Mouse (Mus musculus) thymus, postnatal 4 days (tissue): Measurements from ENCODE around the gene Atp8a2.
"Not testable (repeated sequence)": the region's sequence is repeated elsewhere in the genome, so short reads cannot be mapped to it uniquely, and the experiment has no call there.

ENCODE experiments used
- DNase-seq: peaks from one replicate; pipeline ENCODE4 v3.0.0; 2021

The Atp8a2 gene

DNA sequence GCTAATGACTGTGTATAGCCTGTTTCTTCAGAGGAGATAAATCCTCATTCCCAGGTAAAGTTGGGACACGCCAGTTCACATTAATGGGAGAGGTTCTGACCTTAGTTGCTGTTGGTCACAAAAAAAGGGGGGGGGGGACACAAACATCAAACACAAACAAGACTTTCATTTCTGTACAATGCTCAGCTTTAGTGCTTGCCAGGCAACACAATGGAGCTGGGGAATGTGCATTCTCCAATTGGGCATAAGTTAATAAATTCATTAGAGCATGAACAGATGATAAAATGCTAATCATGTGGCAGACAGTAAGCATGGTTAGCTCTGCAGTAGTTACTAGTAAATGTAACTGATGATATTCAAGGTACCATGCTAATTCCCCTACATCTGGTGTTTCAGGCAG, 195.2 kb downstream of the Atp8a2 start:
- no peak for DNase-seq

DNA sequence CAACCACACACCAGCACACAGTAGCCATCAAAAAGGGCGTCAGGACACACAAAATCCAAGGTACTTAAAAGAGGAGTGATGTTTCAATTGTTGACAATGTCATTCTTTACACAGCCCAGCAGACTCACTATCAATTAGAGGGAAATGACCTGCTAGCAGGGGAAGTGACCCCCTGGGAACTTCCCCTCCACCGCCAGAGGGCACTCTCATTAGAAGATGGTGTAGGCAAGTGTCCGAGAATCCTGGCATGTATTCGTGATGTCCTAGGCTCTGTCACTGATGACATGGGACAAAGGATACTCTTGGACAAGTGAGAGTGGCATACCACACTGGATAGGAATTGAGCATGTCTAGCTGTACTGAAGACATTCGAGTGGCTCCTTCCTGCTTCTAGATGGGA, 208.1 kb downstream of the Atp8a2 start:
- DNase-seq = peak; percentile 32

DNA sequence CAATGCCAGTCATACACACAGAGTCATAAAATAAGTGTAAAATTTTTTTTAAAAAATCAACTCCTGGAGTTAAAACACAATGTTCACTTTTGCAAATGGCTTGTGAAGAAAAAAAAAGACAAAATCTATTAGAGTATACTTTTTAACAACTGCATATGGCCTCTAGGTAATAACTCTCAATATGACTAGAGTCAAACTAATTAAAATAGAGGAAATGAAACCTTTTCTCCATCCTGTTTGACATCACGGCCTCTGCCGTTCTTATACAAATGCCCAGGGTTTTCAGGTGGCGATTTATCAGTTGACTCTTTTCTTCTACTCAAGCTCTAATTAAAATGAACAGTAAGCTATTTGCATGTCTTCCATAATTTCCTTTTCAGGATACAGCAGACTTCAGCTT, 209.0 kb downstream of the Atp8a2 start:
- DNase-seq = no peak

DNA sequence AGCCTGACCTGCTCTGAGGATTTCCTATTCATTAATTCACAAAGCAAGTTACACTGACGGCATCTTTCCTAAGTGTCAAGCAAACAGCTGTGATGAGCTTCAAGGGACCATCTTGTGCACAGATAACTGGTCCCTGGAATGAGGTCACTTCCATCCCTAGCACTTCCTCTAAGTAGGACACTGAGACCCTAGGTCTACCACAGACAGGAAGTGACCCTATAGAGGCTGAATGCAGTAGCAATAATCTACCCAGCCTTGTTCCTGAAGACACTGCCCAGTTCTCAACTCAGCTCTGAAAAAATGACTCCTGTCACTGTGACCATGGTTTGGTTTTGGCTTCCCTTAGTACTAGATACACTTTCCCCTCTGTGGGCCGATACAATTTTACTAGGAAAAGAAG, 219.0 kb downstream of the Atp8a2 start:
- DNase-seq = no peak

DNA sequence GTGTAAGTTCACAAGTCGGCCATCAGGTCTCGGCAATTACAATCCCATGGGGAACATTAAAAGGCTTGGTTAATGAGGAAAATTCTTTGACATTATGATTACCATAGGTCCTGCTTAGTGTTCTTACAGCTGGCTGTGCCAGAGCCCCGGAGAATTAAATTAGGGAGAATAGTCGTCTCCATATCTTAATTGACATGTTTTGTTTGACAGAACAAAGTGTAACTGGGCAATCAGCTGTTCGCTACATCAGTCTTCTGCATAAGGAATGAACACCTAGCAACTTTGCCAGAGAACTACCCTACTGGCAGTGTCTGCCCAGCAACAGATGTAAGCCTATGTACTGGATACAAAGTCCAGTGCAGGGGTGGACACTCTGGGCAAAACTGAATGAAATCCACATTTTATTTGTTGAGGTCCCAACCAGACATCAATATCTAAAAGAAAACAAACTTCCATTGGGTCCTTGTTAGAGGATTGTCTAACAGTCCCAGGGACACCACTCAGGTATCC, 225.7 kb downstream of the Atp8a2 start:
- no peak for DNase-seq

DNA sequence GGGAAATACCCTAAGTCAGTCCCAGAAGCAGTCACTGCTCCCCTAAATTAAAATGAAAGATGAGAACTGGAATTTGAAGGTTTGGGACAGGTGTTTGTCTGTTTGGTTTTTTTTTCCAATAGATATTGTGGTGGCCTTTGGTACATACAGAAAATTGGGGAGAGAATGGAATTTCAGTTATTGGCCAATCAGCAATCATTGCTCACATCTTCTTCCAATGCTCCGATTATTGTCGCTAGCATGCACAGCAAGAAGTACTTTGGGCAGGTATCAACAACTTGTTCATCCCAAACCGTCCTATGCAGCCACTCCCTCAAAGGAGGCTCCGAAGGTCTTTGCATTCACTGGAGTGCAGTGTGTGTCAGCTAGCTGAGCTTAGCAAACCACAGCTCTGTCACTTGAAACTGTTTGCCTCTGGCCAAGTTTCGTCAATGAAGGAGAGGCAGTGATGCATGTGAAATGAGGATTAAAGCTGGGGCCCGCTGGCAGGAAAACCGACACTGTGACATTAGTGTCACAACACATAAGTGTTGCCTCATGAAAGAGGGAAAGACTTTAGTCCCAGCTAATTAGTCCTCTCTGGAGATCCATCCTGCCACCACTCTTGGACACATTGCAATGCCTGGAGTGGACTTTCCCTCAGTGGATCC, 227.4 kb downstream of the Atp8a2 start:
- DNase-seq = no peak

DNA sequence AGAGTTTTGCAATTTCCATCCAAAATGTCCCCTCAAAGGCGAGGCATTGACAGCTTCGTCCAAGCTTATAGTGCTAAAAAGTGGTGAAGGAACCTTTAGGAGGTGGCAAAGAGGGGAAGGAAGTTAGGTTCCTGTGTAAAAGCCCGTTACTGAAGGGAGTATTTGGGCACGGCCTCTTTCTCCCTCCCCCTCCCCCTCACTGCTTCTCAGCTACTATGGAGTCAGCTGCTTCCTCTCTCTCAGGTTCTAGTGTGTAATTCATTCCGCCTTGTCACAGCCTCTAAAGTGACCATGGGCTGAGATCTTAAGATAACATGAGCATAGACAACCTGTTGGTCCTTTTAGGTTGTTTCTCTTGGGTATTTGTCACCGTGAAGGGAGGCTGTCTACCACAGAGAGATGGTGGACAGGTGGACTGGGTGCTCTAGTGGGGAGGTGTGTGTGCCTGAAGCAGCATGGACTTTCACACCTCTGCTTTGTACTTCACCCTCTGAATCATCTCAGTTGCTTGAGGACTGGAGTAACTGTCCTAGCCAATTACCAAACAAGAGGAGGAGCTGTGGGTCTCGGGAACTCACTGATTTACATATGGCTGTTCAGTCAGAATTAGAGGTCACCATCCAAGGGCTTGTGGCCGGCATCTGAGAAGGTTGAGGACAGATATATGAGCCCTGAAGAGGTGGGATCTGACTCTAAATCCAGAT, 229.0 kb downstream of the Atp8a2 start:
- peak; percentile 14 for DNase-seq

DNA sequence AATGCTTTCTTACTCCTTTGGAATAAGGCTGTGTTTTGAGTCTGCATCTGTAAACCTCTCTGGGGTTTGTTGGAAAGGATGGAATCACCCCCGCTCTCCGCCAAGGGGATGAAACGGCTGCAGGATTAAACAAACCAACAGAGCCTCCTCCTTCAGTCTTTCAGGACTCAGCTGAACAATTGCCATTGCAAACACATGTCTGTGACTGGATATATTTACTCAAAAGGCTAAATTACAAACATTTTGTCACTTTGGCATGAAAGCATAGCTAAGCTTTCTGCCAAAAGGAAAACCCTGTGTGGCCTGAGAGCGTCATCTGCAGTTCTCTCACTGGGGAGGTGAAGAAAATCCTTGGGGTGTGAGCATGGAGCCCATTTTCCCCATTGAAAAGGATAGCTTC, 230.0 kb downstream of the Atp8a2 start:
- no peak for DNase-seq

DNA sequence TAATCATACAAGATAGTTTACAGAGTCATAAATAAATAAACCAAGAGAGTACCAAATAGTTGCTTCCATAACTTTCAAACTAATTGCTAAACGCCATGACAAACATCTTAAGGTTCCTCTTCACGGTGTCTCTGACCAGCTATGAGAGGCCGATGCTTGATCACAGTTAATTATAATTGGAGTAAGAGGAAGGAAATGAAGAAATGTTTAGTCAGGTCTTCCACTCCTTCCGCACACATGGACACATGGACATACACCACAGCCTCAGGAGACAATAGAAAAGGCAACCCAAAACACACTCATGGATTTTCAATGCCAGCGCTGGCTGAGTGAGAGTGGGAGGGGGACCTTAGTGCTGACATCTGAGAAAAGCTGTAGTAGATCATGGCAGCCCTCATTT, 232.4 kb downstream of the Atp8a2 start:
- DNase-seq = no peak

DNA sequence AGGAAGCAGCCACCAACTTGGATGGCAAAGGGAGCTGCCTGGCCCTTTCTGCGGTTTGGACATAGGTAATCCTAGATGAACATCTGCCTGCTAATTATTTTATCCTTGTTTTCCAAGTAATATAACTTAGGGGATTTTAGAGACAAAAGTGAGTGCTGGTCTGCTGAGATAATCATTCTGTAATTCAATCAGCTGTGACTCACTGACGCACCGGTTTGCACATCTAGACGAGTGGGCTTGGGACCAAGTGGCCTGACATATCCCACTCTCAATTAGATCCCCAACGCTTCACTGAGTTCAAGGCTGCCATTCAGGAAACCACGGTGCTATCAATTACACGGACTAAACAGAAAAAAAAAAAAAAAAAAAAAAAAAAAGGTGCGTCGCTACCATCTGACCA, 236.0 kb downstream of the Atp8a2 start:
- no peak for DNase-seq

DNA sequence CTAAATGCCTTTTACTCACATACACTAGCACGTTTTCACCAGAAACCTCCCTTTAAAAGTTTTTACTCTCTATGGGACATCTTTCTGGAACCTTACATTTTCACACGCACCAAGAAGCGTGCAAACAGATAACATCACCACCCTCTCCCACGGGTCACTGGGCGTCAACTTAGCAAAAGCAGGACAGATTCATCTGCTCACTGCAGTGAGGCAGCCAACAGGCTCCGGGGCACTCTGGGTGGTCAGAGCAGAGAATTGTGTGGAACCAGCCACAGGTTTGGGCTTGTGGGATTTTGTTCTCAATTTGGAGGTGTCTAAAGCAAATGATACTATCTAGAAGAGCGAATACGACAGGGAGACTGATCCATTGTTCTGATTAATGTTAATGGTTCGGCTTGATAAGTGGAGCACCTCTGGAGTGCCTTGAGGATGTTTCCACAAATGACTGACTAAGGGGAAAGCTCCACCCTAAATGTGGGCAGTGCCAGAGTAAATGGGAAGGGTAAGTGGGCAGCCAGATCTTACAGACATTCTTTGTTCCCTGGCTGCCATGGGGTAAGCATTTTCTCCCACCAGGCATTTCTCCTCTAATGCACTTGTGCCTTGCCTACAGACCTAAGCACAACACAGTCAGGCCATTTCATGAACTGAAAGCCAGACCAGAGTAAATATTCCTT, 236.6 kb downstream of the Atp8a2 start:
- no peak for DNase-seq

DNA sequence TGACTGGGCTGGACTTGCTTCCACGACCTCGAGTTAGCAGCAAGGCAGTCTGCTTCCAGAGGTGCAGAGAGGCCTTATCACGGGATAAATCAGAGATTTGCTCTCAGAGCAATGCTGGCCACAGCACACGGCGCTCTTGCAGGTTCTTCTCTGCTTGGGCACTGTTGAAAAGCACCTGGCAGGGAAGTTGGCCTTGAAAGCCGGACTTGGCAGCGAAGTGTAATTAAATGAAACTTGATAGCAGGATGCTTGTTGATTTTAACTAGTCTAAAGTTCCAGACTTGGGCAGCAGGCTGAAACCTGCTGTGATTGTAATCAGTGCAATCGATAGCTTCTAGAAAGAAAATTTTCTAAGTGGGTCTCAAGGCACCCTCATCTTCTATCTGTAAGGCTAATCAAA, 237.3 kb downstream of the Atp8a2 start:
- DNase-seq = no peak

DNA sequence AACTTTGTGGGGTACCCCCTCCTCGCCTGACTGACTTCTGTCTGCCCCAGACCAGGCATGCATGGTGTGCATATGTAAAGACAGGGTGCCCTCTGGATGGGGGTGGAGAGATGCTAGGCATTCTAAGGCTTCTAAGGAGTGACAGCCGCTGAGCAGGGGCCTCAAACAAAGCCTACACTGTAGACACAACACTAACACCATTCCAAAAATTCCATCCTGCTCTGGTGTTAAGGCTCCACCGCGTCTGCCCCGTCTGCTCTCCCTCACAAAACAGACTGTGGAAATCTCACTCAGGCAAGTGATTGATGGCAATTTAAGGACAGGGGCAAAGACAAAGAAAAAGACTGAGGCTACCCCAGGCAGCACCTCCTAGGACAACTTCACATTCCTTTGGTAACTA, 247.0 kb downstream of the Atp8a2 start:
- no peak for DNase-seq

DNA sequence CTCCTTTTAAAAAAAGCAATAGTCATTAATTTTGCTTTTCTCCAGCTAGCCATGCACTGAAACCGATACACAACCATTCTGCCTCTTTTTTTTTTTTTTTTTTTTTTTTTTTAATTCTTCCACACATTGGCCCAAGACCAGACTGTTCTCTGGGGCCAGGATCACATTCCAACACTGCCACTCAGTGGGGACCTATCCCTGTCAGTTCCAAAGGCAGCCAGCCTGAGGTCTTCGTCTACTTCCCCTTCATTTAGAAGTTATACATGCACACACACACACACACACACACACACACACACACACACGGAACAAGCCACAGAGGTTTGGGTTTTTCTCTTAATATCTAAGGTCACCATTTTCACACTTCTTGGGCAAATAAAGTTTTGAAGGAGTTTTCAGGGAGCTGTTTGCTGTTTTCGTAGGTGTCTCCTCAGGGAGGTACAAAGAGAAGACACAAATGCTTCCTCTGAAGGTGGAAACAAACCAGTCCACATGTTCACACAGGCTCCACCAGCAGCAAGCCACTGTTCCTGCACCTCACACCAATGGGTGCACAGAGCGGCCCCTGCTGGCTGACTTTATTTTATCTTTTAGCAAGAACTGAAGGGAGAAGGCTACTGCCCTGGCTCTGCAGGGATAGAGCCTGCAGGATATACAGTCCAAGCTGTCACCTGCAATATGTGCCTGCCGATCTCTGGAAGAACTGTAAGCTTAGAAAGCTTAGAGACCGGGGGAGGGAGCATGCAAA, 253.9 kb downstream of the Atp8a2 start:
- peak; percentile 90 for DNase-seq

DNA sequence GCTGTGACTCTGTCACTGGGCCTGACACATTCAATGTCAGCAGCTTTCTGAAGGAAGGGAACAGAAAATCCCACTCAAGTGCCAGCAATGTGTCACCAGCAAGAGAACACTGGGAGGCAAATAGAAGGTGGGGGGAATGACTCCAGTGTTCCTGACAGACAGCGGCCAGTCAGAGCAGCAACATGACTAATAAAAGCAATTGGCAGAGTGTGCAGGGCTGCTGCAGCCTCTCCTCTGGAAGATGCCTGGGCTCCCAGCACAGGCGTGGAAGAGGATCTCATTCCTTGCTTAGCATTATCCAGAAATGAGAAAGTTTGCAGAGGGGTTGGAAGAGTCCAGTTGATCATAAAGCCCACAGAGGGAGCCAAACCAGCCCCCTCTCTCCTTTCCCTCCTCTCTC, 254.8 kb downstream of the Atp8a2 start:
- DNase-seq = no peak

DNA sequence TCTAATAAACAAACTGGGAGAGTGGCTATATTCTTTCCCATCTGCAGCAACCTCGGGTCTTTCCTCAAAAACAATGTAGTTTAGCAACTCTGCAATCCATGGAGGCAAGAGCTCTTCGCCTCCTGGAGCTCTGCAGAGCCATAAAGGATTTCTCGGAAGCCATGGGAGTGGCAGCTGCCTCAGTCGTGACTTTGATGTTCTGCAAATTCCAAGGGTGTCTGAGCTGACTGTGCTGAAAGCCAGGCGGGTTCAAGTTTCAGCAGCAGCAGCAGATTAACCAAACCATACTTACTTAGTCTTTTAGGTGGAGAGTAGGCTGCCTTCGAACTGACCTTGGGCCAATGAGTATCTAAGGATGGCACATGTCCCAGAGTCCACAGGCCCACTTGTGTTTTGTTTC, 264.6 kb downstream of the Atp8a2 start:
- no peak for DNase-seq

DNA sequence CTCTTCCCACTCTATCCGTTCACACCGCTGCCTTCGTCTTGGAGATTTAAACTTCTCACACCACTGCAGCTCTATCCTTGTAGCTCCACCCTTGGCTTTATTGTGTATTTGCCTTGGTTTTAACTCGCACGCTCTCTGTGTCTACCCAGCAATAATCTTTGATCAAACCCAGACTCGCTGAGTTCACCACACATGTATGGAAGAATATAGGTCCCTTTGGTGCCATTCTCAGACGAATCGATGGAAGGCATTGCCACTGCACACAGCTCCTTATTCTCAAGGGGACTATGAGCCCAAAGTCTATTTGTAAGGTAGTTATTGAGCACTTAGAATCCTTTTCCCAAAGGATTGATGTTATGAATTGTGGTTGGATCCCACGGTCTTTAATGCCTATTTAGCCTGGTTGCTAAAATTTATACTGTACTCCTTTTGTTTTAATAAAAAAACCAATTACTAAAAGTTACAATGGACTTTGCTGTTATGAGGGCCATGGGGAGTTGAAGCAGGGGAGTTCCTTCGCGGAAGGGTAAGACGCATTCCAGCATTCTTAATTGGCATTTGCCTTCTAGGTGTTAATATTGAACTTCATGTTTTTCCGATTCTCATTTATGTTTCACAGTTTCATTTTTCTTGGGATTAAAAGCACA, 265.4 kb downstream of the Atp8a2 start:
- no peak for DNase-seq

DNA sequence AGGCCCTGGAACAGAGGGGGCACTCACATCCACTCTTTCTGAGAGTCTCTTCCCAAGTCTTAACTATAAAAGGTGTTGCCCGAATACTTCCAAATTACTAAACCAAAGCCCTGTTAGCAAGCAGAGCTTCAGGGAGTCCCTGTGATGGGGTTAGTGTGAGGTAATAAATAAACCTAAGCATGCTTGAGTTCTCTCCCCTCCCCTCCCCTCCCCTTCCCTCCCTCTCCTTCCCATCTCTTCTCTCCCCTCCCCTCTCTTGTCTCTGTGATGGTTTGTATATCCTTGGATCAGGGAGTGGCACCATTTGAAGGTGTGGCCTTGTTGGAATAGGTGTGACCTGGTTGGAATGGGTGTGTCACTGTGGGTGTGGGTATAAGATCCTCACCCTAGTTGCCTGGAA, 267.8 kb downstream of the Atp8a2 start:
- DNase-seq = not testable (repeated sequence)

DNA sequence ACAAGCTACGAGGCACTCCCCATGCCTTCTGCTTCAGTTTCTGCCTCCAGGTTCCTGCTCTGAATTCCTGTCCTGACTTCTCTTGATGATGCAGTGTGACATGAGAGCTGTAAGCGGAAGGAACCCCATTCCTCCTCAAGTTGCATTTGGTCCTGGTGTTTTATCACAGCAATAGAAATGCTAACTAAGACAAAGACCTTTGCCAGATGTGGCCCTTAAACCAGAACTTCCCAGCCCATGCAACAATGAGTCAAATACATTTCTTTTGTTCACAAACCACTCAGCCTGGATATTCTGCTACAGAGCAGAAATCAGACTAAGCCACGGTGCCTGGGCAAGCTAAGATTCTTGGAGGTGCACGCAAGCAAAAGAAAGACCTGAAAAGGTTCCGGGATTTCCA, 268.2 kb downstream of the Atp8a2 start:
- no peak for DNase-seq

DNA sequence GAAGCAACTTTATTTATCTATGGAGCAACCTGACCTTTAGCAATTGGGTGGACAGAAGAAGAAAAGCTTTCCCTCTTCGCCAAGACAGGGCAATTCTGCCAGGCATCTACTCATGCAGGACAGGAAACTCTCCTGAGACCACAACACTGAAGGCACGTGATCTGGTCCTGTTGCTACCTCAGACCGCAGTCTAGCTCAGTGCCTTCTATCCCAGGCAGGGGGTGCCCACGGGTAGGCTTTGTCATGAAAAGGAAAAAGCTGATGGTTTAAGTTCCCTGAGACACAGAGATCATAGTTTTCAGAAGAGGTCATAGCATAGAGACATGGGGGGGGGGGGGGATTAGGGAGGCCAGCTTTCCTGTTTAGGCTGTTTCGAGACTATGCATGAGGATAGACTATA, 269.2 kb downstream of the Atp8a2 start:
- no peak for DNase-seq

DNA sequence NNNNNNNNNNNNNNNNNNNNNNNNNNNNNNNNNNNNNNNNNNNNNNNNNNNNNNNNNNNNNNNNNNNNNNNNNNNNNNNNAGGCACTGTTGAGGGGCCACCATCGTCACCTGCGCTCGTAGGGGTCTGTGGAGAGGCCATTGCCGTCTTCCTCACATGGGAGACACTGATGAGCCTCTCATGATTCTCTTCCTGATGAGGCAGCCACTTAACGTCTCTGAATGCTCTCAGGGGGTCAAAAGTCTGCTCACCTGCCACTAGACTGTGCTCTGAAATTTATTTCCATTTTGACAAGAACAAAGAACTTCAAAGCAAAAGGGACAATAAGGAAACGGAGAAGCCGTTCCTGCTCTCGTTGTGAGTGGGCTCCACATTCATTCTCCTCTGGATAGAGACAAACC, 277.1 kb downstream of the Atp8a2 start:
- DNase-seq = no peak

DNA sequence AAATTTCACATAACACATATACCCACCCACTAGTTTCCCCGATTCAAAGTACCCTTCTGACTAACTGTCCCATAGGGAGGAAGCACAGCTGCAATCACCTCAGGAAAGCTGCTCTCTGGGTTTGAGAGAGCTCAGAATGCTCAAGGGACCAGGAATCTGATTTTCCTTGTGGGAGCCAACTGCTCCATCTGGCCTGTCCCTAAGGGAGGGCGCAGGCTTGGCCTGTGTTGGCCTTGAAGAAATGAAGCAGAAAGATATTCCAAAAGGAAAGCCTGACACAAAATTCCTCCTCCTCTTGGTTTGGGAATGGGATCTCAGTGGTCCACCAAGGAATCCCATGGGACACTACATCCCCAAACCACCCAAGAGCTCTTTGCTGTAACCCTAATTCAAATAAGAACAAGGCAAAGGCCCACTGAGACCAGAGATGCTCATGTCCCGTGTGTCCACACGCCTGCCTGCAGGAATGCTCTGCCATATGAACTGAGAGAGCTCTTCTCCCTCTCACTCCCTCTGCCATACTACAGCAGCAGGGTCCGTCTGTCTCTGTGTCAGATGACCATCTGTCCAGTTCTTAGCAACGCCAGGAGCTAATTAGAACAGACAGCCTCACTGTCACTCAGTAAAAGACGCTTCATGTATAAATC, 293.4 kb downstream of the Atp8a2 start:
- DNase-seq = no peak
